Comparison of ENCODE assay signal across 8 mouse cellular contexts in genomic region chr19:45300691-45301431, GRCm38 (mm10).
A peak's percentile ranks its signal among the peaks of the same experiment; 100 is the strongest.
DNase-seq lines count a peak whose midpoint lies in the region; ATAC-seq lines count a peak whose summit lies in the region.

No protein-coding gene starts in this region.

- 3% methylated on average over 22 of the region's 22 CpGs for WGBS in intestine, embryonic 16.5 days

- no peaks in the 10 kb centered on the region for H3K36me3 ChIP-seq in intestine, embryonic 16.5 days (ENCODE audit: control insufficient read depth, insufficient read depth, low read length)

- peak overlapping the region; percentile 65 for H3K9ac ChIP-seq in intestine, embryonic 16.5 days (ENCODE audit: low read depth, low read length)

- H3K4me3 ChIP-seq in intestine, embryonic 16.5 days (ENCODE audit: low read length): peak overlapping the region; percentile 61

- peaks cover 5% of the 10 kb centered on the region for H3K4me1 ChIP-seq in intestine, embryonic 16.5 days (ENCODE audit: control insufficient read depth, insufficient read depth, low read length)

- H3K27me3 ChIP-seq in intestine, embryonic 16.5 days (replicated peaks; ENCODE audit: control insufficient read depth, insufficient read depth, low read length): peaks cover 57% of the 10 kb centered on the region

- no peaks in the 10 kb centered on the region for H3K9me3 ChIP-seq in intestine, embryonic 16.5 days (ENCODE audit: control insufficient read depth, low read length)

- H3K4me2 ChIP-seq in intestine, embryonic 16.5 days (ENCODE audit: low read depth, low read length): peak overlapping the region; percentile 97

- ATAC-seq in intestine, embryonic 16.5 days: peak; percentile 54; the same call in 1 of the 2 replicates
- no peak for ATAC-seq in megakaryocyte-erythroid progenitor cell, adult 5-6 weeks (replicated peaks; ENCODE audit: low FRiP score, low TSS enrichment, poor library complexity, severe bottlenecking)

- H3K27ac ChIP-seq in intestine, embryonic 16.5 days (ENCODE audit: low read length): no peak overlapping the region

- DNase-seq in right cerebral cortex, postnatal 14 days: peak; percentile 61
- DNase-seq in right cerebral cortex, postnatal 36 days (ENCODE audit: low spot score in 2 of 2): no peak
- DNase-seq in cerebellum, adult 9-11 months: peak; percentile 71
- peak; percentile 31 to 34 for DNase-seq in gastrocnemius, adult 8-10 months (ENCODE audit: low spot score in 2 of 2)
- peak; percentile 19 for DNase-seq in lung, postnatal 36 days
- peak; percentile 55 for DNase-seq in thymus, postnatal 0 days (ENCODE audit: low spot score)

Comparison
In these comparisons a context has a peak if more than half of its experiments do, and no peak if none do; other contexts are left out.
1. DNase-seq: peak in right cerebral cortex, postnatal 14 days (single experiment), cerebellum, adult 9-11 months (single experiment), gastrocnemius, adult 8-10 months (2 of 2), lung, postnatal 36 days (single experiment) and thymus, postnatal 0 days (single experiment); none in right cerebral cortex, postnatal 36 days (0 of 2).